Mouse (Mus musculus) midbrain, embryonic 11.5 days (tissue): ENCODE results near the gene Rras. TPM values are rescaled to one million over a fixed set of nuclear protein-coding genes. Genes with fewer than 3 reads are reported as not detected.
A peak's percentile ranks its signal among the peaks of the same experiment; 100 is the strongest.
"Not testable (repeated sequence)": the region's sequence is repeated elsewhere in the genome, so short reads cannot be mapped to it uniquely, and the experiment has no call there.

ENCODE experiments used
- ATAC-seq: fragments of 200-750 bp; cut with Nextera tagmentation; 2 replicates; pipeline ENCODE4 v1.8.0; 2017; ENCODE audit warnings: moderate TSS enrichment, moderate library complexity; ENCODE audit not compliant: low FRiP score
- DNase-seq: peaks from one replicate; pipeline ENCODE4 v3.0.0; 2015; ENCODE audit warnings: low spot score; ENCODE audit errors: missing footprints
- H3K27ac ChIP-seq: fragments of 300-500 bp; sonication (generic); 2 replicates; pipeline ENCODE4 v1.5.1; 2014; ENCODE audit warnings: low read depth, low read length
- H3K27me3 ChIP-seq: fragments of 300-500 bp; sonication (generic); 2 replicates; pipeline ENCODE4 v1.6.1; 2014; ENCODE audit warnings: mild to moderate bottlenecking, low read length, moderate library complexity, mixed read lengths; ENCODE audit not compliant: control insufficient read depth, insufficient read depth
- H3K36me3 ChIP-seq: fragments of 300-500 bp; sonication (generic); 2 replicates; pipeline ENCODE4 v1.6.1; 2014; ENCODE audit warnings: mild to moderate bottlenecking, low read length, moderate library complexity, mixed read lengths; ENCODE audit not compliant: control insufficient read depth, insufficient read depth
- H3K4me1 ChIP-seq: fragments of 300-500 bp; sonication (generic); 2 replicates; pipeline ENCODE4 v1.6.1; 2014; ENCODE audit warnings: low read length; ENCODE audit not compliant: control insufficient read depth, insufficient read depth
- H3K4me2 ChIP-seq: fragments of 300-500 bp; sonication (generic); 2 replicates; pipeline ENCODE4 v1.6.1; 2014; ENCODE audit warnings: mild to moderate bottlenecking, moderate library complexity
- H3K4me3 ChIP-seq: fragments of 300-500 bp; sonication (generic); 2 replicates; pipeline ENCODE4 v1.5.1; 2014; ENCODE audit warnings: low read depth, low read length
- H3K9ac ChIP-seq: fragments of 300-500 bp; sonication (generic); 2 replicates; pipeline ENCODE4 v1.6.1; 2014; ENCODE audit warnings: low read length
- H3K9me3 ChIP-seq: fragments of 300-500 bp; sonication (generic); 2 replicates; pipeline ENCODE4 v1.6.1; 2016; ENCODE audit warnings: low read length; ENCODE audit not compliant: control insufficient read depth
- WGBS: fragments of 180-500 bp; shearing (Covaris S2); extraction: QIAGEN DNeasy Blood & Tissue Kit; methylation state at CpG from one replicate; pipeline ENCODE4 v1.1.7; 2014; 5-methylcytosine and 5-hydroxymethylcytosine counted together
- polyA plus RNA-seq: library from polyadenylated mRNA; unstranded; fragments of >200 nt; fragmentation: Nextera tagmentation; extraction: Ambion mirVana; gene quantifications from 2 replicates; pipeline ENCODE4 v1.2.1, GENCODE M21; 2014

The Rras gene
- polyA plus RNA-seq, 1 experiment from 2014 or later: 22.2 TPM

GRCm38 (mm10) chr7:45019031-45019571, 1.3 kb downstream of the Rras start:
- H3K9ac ChIP-seq: no peak overlapping the region
- no peak for ATAC-seq
- H3K36me3 ChIP-seq: no peaks in the 10 kb centered on the region
- H3K9me3 ChIP-seq: no peaks in the 10 kb centered on the region
- H3K4me2 ChIP-seq: no peak overlapping the region
- WGBS: 44% methylated on average over 8 of the region's 8 CpGs
- no peaks in the 10 kb centered on the region for H3K27me3 ChIP-seq
- H3K27ac ChIP-seq: no peak overlapping the region
- peaks cover 15% of the 10 kb centered on the region for H3K4me1 ChIP-seq
- DNase-seq: no peak
- no peak overlapping the region for H3K4me3 ChIP-seq

DNA sequence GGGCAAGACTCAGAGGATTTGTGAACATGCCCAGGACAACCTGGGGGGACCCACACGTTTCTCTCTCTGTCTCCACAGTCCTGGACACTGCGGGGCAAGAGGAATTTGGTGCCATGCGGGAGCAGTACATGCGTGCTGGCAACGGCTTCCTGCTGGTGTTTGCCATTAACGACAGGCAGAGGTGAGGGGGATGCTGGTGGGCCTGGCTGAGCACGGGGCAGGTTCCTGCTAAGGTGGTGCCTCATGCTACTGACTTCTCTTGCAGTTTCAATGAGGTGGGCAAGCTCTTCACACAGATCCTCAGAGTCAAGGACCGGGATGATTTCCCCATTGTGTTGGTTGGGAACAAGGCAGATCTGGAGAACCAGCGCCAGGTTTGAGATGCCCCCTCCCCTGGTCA, 2.5 kb downstream of the Rras start:
- Histone ChIP-seq H3K9me3 (no peaks in the 10 kb centered on the region), H3K4me3 (no peak overlapping the region), H3K36me3 (no peaks in the 10 kb centered on the region), H3K27ac (no peak overlapping the region), H3K4me2 (no peak overlapping the region), H3K27me3 (no peaks in the 10 kb centered on the region), H3K9ac (no peak overlapping the region), H3K4me1 (peaks cover 8% of the 10 kb centered on the region)
- no peak for ATAC-seq
- no peak for DNase-seq
- WGBS: 76% methylated on average over 9 of the region's 9 CpGs

GRCm38 (mm10) chr7:45023711-45024110, 6.0 kb downstream of the Rras start:
- H3K4me2 ChIP-seq, H3K27ac ChIP-seq, H3K9ac ChIP-seq, H3K9me3 ChIP-seq, H3K4me1 ChIP-seq, H3K4me3 ChIP-seq, H3K27me3 ChIP-seq, DNase-seq, ATAC-seq: not testable (repeated sequence)
- H3K36me3 ChIP-seq: peaks cover 11% of the 10 kb centered on the region
- 82% methylated on average over 5 of the region's 5 CpGs for WGBS

GRCm38 (mm10) chr7:45024281-45025248, 6.8 kb downstream of the Rras start:
- Histone ChIP-seq H3K27ac (no peak overlapping the region), H3K36me3 (peaks cover 16% of the 10 kb centered on the region), H3K4me1 (peaks cover 3% of the 10 kb centered on the region; the same call in 1 of the 2 replicates), H3K27me3 (no peaks in the 10 kb centered on the region), H3K9ac (no peak overlapping the region), H3K4me3 (no peak overlapping the region), H3K4me2 (no peak overlapping the region), H3K9me3 (no peaks in the 10 kb centered on the region)
- 87% methylated on average over 15 of the region's 15 CpGs for WGBS
- DNase-seq: no peak
- ATAC-seq: 0 out of 2 replicates have a peak, but pooled peaks have one; percentile 19

GRCm38 (mm10) chr7:45025601-45026220, 8.0 kb downstream of the Rras start:
- WGBS: 80% methylated on average over 8 of the region's 8 CpGs
- Histone ChIP-seq H3K27ac (no peak overlapping the region), H3K9me3 (no peaks in the 10 kb centered on the region), H3K4me3 (no peak overlapping the region), H3K4me2 (no peak overlapping the region), H3K9ac (no peak overlapping the region), H3K27me3 (no peaks in the 10 kb centered on the region), H3K36me3 (peaks cover 20% of the 10 kb centered on the region), H3K4me1 (peaks cover 3% of the 10 kb centered on the region; the same call in 1 of the 2 replicates)
- ATAC-seq (no peak), DNase-seq (no peak)

DNA sequence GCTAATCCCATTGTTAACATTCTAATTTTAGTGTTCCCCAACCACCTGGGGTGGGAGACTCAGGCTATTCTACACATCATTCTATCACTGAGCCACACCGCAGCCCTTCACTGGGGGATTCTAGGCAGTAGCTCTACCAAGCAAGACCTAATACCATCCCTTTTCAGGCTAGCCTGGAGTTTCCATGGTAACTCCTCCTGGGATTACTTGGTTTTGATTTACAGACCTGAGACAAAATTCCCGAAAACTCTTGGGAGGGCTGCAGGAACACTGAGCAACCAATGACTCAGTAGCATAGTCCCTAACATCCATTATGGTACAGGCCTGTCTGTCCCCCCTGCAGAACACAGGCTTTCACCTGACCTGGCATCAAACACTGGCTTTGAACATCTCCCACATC, 8.5 kb downstream of the Rras start:
- no peak overlapping the region for H3K4me2 ChIP-seq

DNA sequence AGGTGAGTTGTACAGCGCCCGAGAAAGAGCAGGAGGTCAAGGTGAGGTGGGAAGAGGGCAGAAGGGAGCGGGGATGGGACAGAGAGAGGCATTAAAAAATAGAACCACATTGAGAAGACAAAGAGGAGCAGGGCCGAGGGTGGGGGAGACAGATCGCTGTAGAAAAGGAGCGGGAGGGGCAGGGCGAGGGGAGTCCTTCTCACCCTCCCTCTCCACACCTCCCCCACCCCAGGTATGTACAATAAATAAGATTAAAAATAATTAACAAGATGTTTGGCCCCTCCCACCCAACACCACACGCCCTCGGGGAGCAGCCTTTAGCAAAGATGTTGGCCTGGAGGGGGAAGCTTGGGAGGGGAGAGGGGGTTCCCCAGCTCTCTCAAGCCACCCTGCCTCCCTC, 10.0 kb downstream of the Rras start:
- no peaks in the 10 kb centered on the region for H3K9me3 ChIP-seq
- H3K4me2 ChIP-seq: no peak overlapping the region
- peaks cover 35% of the 10 kb centered on the region for H3K36me3 ChIP-seq
- H3K9ac ChIP-seq: no peak overlapping the region
- peaks cover 3% of the 10 kb centered on the region; the same call in 1 of the 2 replicates for H3K4me1 ChIP-seq
- ATAC-seq (no peak), DNase-seq (no peak)
- 95% methylated on average over 9 of the region's 9 CpGs for WGBS
- H3K27me3 ChIP-seq: no peaks in the 10 kb centered on the region
- no peak overlapping the region for H3K27ac ChIP-seq
- H3K4me3 ChIP-seq: no peak overlapping the region

More for the DNA sequence above, 8.5 kb downstream of the Rras start:
- Histone ChIP-seq H3K36me3 (peaks cover 26% of the 10 kb centered on the region), H3K9me3 (no peaks in the 10 kb centered on the region), H3K4me3 (no peak overlapping the region), H3K4me1 (peaks cover 3% of the 10 kb centered on the region; the same call in 1 of the 2 replicates), H3K9ac (no peak overlapping the region), H3K27me3 (no peaks in the 10 kb centered on the region), H3K27ac (no peak overlapping the region)
- WGBS: 42% methylated on average over 2 of the region's 2 CpGs
- DNase-seq (no peak), ATAC-seq (no peak)

- no peak for ATAC-seq
Observed at GRCm38 (mm10) chr7:45028351-45028750, 10.6 kb downstream of the Rras start.

GRCm38 (mm10) chr7:45029995-45030394, 12.2 kb downstream of the Rras start:
- 94% methylated on average over 6 of the region's 6 CpGs for WGBS

More at GRCm38 (mm10) chr7:45028351-45028750, 10.6 kb downstream of the Rras start:
- no peak overlapping the region for H3K9ac ChIP-seq
- no peaks in the 10 kb centered on the region for H3K27me3 ChIP-seq
- no peak for DNase-seq
- H3K4me1 ChIP-seq: peaks cover 3% of the 10 kb centered on the region; the same call in 1 of the 2 replicates
- no peak overlapping the region for H3K27ac ChIP-seq
- 92% methylated on average over 11 of the region's 11 CpGs for WGBS
- H3K4me2 ChIP-seq: no peak overlapping the region
- no peak overlapping the region for H3K4me3 ChIP-seq
- peaks cover 35% of the 10 kb centered on the region for H3K36me3 ChIP-seq
- H3K9me3 ChIP-seq: no peaks in the 10 kb centered on the region

More at GRCm38 (mm10) chr7:45029995-45030394, 12.2 kb downstream of the Rras start:
- ATAC-seq: no peak
- H3K9me3 ChIP-seq: no peaks in the 10 kb centered on the region
- H3K27ac ChIP-seq: no peak overlapping the region
- H3K36me3 ChIP-seq: peaks cover 51% of the 10 kb centered on the region
- peaks cover 3% of the 10 kb centered on the region; the same call in 1 of the 2 replicates for H3K4me1 ChIP-seq
- no peak overlapping the region for H3K9ac ChIP-seq
- no peak for DNase-seq
- H3K27me3 ChIP-seq: no peaks in the 10 kb centered on the region
- H3K4me3 ChIP-seq: no peak overlapping the region
- H3K4me2 ChIP-seq: no peak overlapping the region
